Mouse (Mus musculus) hindlimb bud, embryonic 11.5 days (tissue): Measurements from ENCODE around the gene Ifna1.
"Not testable (repeated sequence)": the region's sequence is repeated elsewhere in the genome, so short reads cannot be mapped to it uniquely, and the experiment has no call there.

Experiments
- DNase-seq: peaks from one replicate; pipeline ENCODE4 v3.0.0-alpha.2; 2012; ENCODE audit warnings: low read depth, low spot score; ENCODE audit errors: extremely low spot score

Ifna1 gene

DNA sequence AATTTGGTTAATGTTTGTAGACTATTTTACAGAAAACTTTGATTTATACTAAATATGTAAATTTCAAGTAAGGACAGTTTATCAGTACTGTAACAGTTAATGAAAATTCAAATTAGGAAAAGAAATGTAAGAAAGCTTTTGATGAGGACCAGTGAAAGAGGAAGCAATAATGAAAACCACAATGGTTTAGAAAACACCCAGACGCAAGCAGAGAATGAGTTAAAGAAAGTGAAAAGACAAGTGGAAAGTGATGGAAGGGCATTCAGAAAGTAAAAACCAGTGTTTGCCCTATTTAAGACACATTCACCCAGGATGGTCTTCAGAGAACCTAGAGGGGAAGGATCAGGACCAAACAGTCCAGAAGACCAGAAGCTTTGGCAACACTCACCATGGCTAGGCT is at the start of gene Ifna1:
Gene Ifna1 (plus strand): TSS at position 390 of the 400 bp plus-strand sequence.
- DNase-seq = no peak

DNA sequence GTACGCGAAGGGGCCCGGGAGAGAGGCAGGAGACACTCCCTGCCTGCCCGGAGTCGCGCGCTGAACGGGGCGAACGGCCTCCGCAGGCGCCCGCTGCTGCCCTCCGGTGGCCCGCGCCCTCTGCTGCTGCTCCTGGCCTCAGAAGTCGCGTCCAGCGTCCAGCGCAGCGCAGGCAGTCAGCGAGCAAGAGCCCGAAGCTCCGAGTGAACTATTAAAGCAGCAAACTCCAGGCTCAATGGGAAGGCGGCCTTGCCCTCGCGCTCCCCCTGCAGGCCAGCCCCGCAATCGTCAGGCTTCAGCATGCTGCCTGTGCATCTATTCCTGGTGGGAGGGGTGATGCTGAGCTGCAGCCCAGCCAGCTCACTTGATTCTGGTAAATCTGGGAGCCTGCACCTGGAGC is 46.9 kb upstream of the Ifna1 start, which contains the start of gene Gm13287:
Gene Gm13287 (plus strand): TSS at position 301 of the 400 bp plus-strand sequence.
- DNase-seq = not testable (repeated sequence)

DNA sequence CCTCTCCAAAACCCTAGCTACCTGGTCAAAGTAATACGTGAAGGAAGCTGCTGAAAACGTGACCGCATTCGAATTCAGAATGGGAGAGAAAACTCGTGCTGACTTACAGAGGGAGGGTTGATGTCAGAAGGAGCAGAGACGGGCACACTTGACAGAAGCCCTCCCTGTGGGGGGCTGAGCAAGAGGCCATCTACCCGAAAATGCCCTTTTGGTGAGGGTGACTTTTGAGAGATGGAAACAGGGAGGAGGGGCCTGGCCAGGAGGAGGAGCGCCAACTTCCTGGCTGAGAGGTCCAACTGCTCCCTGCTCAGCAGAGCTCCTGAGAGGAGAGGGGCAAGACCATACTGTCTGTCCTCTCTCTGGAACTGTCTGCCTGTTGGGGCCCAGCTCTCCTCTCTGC is 44.7 kb upstream of the Ifna1 start, which contains the start of gene Gm13288:
Gene Gm13288 (plus strand): TSS at position 301 of the 400 bp plus-strand sequence.
- not testable (repeated sequence) for DNase-seq

DNA sequence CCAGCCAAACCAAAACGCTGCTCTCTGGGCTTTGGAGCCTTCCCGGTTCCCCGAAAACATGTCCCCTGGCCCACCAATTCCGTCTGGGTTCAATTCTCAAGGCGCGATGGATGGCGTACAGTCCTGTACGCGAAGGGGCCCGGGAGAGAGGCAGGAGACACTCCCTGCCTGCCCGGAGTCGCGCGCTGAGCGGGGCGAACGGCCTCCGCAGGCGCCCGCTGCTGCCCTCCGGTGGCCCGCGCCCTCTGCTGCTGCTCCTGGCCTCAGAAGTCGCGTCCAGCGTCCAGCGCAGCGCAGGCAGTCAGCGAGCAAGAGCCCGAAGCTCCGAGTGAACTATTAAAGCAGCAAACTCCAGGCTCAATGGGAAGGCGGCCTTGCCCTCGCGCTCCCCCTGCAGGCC is 44.1 kb upstream of the Ifna1 start:
- DNase-seq = not testable (repeated sequence)

DNA sequence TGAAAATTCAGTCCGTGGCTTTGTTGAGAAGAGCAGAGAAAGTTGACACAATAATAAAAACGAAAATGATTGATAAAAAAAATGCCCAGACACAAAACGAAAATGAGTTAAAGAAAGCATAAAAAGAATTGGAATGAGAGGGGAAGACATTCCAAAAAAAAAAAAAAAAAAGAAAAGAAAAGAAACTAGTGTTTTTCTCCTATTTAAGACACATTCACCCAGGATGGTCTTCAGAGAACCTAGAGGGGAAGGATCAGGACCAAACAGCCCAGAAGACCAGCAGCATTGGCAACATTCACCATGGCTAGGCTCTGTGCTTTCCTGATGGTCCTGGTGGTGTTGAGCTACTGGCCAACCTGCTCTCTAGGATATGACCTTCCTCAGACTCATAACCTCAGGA is 34.0 kb upstream of the Ifna1 start, which contains the start of gene Ifna7:
Gene Ifna7 (plus strand): TSS at position 301 of the 400 bp plus-strand sequence.
- no peak for DNase-seq

DNA sequence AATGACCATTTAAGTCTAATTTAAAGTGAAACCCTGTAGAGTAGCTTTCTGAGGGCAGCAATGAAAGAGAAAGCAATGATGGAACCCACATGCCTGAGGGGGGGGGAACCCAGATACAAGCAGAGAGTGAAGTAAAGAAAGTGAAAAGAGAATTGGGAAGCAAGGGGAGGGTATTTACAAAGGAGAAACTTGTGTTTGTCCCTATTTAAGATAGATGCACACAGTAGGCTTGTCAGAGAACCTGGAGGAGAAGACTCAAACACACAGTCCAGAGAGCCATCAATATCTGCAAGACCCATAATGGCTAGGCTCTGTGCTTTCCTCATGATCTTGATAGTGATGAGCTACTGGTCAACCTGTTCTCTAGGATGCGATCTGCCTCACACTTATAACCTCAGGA is 30.2 kb upstream of the Ifna1 start, which contains the start of gene Ifna11:
Gene Ifna11 (plus strand): TSS at position 301 of the 400 bp plus-strand sequence.
- no peak for DNase-seq

DNA sequence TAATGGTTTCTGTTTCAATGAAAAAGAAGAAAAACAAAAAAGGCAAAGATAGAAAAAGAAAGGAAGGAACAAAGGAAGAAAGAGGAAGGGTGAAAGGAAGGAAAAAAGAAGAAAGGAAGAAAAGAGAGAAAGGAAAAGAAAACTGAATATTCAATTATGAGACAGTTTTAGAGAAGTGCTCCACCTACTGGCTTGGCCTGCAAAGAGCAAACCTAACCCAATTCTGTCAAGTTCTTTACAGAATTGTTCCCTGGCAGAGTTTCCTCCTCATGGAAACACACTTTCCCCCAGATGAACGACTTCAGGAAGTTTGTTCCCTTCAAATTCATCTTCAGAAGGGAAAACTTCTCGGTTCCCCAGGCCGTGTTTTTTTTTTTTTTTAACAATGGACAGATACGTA is 26.9 kb upstream of the Ifna1 start:
- DNase-seq = no peak

DNA sequence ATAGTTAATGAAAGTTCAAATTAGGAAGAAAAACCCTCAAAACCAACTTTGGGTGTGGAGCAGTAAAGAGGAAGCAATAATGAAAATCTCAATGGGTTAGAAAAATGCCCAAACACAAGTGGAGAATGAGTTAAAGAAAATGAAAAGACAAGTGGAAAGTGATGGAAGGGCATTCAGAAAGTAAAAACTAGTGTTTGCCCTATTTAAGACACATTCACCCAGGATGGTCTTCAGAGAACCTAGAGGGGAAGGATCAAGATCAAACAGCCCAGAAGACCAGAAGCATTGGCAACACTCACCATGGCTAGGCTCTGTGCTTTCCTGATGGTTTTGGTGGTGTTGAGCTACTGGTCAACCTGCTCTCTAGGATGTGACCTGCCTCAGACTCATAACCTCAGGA is 22.8 kb upstream of the Ifna1 start, which contains the start of gene Ifna6:
Gene Ifna6 (plus strand): TSS at position 301 of the 400 bp plus-strand sequence.
- not testable (repeated sequence) for DNase-seq

DNA sequence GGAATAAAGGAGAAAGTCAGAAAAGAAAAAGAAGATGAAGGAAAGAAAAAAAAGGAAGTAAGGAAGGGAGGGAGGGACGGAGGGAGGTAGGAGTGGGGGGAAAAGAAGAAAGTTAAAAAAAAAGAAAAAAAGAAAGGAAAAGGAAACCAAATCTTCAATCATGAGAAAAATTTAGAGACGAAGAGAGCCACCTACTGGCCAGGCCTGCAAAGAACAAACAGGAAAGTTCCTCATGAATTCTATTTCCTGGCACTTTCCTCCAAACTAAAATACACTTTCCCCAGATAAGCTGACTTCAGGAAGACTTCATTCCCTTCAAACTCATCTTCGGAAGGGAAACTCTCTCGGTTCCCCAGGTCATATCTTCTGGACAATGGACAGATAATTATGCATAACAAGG is 19.4 kb upstream of the Ifna1 start:
- no peak for DNase-seq

DNA sequence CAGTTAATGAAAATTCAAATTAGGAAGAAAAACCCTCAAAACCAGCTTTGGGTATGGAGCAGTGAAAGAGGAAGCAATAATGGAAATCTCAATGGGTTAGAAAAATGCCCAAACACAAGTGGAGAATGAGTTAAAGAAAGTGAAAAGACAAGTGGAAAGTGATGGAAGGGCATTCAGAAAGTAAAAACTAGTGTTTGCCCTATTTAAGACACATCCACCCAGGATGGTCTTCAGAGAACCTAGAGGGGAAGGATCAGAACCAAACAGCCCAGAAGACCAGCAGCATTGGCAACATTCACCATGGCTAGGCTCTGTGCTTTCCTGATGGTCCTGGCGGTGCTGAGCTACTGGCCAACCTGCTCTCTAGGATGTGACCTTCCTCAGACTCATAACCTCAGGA is 14.7 kb upstream of the Ifna1 start, which contains the start of gene Ifna5:
Gene Ifna5 (plus strand): TSS at position 301 of the 400 bp plus-strand sequence.
- DNase-seq = not testable (repeated sequence)

DNA sequence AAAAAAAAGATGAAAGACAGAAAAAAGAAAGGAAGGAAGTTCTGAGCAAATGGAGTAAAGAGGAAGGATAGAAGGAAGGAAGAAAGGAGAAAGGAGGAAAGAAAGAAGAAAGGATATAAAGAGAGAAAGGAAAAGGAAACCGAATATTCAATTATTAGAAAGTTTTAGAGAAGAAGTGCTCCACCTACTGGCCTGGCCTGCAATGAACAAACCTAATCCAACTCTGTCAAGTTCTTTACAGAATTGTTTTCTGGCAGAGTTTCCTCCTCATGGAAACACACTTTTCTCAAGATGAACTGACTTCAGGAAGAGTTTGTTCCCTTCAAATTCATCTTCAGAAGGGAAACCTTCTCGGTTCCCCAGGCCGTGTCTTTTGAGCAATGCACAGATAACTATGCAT is 11.1 kb upstream of the Ifna1 start:
- DNase-seq = no peak

DNA sequence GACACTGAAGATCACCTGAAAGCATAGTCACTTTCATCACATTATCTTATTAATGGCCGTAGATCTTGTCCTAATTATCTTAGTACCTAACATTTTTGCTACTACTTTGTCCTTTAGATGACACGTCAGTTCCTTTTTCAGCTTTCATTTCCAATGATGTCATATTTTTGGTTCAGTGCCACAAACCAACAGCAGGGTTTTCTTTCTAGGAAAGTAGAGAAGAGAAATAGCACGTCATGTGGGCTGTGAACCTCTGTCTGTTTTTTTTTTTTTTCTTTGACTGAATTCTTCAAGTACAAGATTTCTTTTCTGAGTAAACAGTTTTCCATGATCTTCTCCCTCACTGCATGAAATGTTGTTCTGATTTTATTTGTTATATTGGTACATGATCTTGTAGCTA is 9.8 kb upstream of the Ifna1 start:
- no peak for DNase-seq

DNA sequence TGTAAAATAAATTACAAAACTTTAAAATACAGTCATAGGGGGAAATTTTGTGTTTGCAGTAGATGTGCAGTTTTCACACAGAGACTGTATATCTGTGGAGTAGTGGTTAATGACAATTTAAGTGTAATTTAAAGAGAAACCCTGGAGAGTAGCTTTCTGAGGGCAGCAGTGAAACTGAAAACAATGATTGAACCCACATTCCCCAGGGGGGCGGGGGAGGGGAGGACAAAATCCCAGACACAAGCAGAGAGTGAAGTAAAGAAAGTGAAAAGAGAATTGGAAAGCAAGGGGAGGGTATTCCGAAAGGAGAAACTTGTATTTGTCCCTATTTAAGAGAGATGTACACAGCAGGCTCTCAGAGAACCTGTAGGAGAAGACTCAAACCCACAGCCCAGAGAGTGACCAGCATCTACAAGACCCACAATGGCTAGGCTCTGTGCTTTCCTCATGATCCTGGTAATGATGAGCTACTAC is 8.4 kb upstream of the Ifna1 start, which contains the start of gene Ifna4:
Gene Ifna4 (plus strand): TSS at position 424 of the 474 bp plus-strand sequence.
- no peak for DNase-seq

DNA sequence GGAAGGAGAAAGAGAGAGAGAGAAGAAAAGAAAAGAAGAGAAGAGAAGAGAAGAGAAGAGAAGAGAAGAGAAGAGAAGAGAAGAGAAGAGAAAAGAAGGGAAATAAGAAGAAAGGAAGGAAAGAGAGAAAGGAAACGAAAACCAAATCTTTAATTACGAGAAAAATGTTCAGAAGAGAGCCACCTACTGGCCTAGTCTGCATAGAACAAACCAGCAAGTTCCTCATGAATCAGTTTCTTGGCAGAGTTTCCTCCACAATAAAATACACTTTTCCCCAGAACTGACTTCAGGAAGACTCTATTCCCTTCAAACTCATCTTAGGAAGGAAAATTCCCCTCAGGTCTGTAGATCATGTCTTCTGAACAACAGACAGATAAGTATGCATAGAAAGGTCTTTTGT is 4.6 kb upstream of the Ifna1 start:
- DNase-seq = no peak

DNA sequence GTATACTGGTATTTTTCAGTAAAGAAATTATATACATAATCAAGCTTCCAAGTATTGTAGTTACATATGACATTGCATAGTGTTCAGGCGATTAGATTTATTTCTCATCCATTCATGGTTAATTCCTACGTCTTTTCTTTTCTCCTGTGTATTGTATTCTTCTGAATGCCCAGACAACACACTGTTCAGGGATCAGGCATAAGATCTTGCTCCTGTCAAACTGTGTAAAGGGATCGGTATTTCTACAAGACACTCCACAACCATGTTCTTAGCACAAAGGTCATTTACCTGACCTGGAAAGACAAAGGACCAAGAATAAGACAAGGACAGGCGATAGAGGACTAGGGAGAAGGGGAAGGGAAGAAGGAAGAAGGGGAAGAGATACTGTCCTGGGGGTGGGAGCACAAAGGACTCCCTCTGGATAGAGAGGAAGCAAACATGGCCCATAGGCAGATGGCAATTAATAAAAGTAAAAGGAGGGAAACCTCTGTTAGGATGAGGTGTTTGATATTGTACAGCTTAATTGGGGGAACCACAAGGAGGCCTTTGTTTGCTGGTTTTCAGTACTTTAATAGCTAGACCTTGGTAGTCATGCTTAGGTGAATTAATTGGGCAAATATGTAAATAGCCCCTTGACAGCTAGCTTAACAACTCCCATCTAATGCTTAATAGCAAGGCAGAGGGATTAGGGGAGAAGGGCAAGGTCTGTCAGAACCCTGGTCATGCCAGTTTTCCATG is 1.3 kb downstream of the Ifna1 start:
- DNase-seq = no peak

DNA sequence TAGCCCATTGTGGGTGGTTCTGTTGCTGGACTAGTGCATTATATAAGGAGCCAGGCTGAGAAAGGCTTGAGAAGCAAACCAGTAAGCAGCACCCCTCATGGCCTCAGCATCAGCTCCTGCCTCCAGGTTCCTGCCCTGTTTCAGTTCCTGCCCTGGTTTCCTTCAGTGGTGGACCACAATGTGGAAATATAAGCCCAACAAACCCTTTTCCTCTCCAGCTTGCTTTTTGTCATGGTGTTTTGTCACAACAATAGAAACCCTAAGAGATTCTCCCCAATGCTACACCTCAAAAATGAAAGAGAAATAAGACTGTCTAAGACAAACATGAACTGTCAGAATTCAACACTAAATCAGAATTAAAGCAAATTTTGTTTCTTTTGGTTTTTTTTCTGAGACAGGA is 9.3 kb downstream of the Ifna1 start:
- no peak for DNase-seq

DNA sequence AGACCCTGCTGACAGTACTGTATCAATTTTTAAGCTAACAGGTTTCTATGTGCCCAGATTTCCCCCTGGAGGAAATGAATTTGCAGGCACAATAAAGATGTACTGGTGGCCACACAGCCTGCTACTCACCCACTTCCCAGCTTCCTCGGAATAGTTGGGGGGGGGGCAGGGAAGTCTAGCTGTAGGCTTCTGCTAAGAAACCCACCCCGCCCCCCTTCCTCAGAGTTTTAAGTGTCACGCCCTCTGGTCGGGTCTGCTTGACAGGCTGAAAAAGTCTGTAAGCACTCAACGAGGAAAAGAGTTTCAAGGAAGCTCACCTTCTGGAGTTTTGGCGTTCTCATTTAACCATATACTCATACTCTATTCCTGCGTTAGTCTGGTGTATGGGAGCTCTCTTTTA is 13.4 kb downstream of the Ifna1 start:
- DNase-seq = no peak

DNA sequence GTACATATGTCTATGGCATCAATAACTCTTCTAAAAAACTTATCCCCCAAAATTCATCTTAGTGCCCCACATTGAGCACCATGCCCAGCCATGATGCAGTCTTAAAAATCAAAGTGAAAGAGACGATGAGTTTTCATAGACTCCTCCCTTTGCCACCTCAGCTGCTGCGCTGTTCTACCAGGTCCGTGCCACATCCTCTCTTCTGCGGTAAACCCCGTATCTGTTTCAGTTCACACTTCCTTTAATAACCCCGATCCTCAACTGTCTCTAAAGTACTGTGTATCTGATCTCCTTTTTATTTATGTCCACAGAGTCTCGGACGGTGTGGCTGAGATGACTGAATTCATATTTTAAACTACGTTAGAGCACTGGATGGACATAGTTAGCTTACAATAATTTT is 14.7 kb downstream of the Ifna1 start:
- DNase-seq = no peak

DNA sequence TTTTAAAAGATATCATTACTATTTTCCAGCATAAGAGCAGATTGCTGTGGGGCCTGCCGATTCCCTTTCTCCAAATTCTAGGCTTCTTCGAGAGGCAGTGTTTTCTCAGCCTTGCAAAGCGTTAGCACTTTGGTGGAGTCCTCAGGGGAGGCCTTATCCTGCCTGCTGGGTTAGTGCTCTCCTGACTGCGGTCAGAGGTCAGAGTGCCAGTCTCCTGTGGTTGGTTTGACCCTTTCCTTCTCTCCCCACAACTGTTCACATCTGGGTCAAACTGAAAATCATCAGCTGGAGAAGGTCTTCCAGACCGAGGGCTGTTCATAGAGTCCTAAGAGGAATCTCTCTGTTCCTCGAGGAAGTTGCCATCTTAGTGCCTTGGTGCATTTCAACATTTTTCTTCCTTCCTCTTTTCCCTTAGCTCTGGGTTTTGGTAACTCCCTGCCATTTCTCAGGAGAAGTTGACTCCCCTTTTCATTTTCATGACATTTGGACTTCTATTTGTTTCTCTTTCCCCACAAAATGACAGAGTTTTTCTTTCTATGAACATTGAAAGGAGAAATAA is 15.2 kb downstream of the Ifna1 start:
- DNase-seq = no peak

DNA sequence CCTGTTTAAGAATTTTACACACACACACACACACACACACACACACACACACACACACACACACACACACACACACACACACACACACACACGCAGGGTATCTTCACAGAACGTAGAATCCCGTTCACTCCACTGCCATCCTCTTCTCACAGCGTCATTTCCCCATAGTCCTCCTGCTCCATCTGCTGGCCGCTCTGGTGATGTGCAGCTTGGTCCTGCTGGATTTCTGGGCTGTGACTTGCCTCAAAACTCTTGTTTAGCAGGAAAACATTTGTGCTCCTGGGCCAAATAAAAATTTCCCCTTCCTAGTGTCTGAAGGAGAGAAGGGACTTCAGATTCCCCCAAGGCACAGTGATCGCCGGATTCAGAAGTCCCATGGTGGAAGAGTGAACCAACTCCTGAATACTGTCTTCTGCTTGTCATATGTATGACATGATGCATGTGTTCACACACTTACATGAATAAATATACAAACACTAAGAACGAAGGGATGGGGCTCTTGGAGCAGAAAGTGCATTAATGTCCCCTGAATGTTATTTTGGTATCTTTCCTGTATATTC is 17.6 kb downstream of the Ifna1 start:
- DNase-seq = peak; percentile 75
